Mouse (Mus musculus): ENCODE measurements around the gene Zfp207.
A peak's percentile ranks its signal among the peaks of the same experiment; 100 is the strongest.
"Not testable (repeated sequence)": the region's sequence is repeated elsewhere in the genome, so short reads cannot be mapped to it uniquely, and the experiment has no call there.

The Zfp207 gene

DNA sequence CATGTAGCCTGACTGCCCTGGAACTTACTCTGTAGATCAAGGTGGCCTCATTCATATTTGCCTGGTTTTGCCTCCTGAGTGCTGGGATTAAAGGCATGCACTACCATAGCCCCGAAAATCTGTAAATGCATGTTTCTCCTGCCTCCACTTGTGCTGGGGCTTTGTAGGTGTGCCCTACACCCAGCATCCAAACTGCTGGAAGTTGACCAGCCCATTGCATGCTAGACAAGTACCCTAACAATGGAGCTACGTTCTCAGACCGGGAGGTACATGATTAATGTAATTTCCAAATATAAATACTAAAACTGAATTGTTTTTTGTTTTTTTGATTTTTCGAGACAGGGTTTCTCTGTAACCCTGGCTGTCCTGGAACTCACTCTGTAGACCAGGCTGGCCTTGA lies 2.0 kb downstream of the Zfp207 start:
- Histone ChIP-seq H3K27me3 (ENCODE audit: control insufficient read depth, insufficient read depth, low read length, poor library complexity, severe bottlenecking) (no peaks in the 10 kb centered on the region), H3K36me3 (ENCODE audit: control insufficient read depth, insufficient read depth, low read length, poor library complexity, severe bottlenecking) (peaks cover 10% of the 10 kb centered on the region; the same call in 1 of the 2 replicates)
- DNase-seq (ENCODE audit: low read depth, low spot score) = no peak

DNA sequence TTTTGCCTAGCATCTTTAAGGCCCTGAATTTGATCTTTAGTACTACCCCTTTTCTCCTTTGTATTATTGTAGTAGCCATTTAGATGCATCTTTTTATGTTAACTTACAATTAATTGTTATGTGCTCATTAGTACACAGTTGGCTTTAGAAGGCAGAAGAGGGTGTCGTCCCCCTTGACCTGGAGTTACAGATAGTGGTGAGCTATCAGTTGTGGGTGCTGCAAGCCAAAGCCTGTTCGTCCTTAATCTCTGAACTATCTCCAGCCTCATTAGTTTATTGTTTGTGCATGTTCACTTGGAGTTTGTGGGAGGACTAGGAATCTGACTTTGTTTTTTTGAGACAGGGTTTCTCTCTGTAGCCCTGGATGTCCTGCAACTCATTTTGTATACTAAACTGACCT lies 3.7 kb downstream of the Zfp207 start:
- Histone ChIP-seq H3K36me3 (ENCODE audit: control insufficient read depth, insufficient read depth, low read length, poor library complexity, severe bottlenecking) (peaks cover 13% of the 10 kb centered on the region), H3K27me3 (ENCODE audit: control insufficient read depth, insufficient read depth, low read length, poor library complexity, severe bottlenecking) (no peaks in the 10 kb centered on the region)
- DNase-seq (ENCODE audit: low read depth, low spot score) = no peak

DNA sequence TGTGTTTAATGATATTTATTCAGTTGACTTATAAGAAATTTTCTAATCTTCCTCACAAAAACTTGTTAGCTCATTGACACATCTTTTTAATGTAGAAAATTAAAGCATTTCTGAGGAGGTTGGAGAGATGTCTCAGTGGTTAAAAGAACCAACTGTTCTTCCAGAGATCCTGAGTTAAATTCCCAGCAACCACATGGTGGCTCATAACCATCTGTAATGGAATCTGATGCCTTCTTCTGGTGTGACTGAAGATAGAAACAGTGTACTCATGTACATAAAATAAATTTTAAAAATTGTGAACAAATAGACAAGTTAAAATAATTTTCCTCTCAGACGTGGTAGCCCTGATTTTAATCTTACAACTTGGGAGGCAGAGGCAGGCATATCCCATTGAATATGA lies 6.8 kb downstream of the Zfp207 start:
- no peak for DNase-seq (ENCODE audit: low read depth, low spot score)
- Histone ChIP-seq H3K36me3 (ENCODE audit: control insufficient read depth, insufficient read depth, low read length, poor library complexity, severe bottlenecking) (peaks cover 17% of the 10 kb centered on the region), H3K27me3 (ENCODE audit: control insufficient read depth, insufficient read depth, low read length, poor library complexity, severe bottlenecking) (no peaks in the 10 kb centered on the region)

DNA sequence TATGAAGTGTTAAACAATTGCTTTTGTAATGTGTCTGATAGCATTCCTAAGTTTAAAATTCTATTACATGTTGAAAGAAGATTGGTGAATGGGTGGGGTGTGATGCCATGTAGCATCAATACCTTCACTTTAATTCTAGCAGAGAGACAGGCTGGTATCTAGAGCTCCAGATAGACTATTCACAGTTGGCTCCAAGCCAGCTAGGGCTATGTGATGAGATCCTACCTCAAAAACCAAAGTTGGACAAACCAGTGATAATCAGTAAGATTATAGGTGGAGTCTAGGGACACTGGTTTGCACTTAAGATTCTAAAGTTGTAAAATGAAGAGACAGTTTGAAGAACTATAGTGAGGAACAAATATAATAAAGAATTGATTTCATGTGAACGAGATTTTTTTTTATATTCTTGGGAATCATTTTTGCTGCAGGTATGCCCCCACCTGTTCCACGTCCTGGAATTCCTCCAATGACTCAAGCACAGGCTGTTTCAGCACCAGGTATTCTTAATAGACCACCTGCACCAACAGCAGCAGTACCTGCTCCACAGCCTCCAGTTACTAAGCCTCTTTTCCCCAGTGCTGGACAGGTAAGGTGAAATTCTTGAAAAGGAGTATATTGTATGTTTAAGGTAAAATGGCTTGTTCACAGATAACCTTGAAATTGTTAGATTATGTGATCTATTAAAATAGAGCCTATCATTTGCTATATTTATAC lies 8.5 kb downstream of the Zfp207 start:
- DNase-seq (ENCODE audit: low read depth, low spot score) = no peak
- H3K27me3 ChIP-seq (ENCODE audit: control insufficient read depth, insufficient read depth, low read length, poor library complexity, severe bottlenecking) = no peaks in the 10 kb centered on the region

DNA sequence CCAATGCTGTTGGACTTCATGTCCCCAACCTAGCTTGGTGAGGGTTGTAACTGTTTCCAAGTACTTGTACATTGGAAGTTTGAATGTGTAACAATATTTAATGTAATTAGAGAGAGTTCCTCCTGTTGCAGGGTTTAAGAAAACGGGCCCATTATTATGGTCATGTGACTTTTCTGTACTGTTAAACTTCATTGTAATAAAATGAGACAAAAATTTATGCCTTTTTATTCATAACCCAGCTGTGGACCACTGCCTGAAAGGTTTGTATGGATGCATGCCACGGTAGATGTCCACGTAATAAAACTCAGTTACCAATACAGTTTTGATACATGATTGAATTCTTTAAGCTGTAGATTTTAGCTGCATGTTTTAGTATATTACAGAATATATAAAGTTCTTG lies 12.9 kb downstream of the Zfp207 start:
- H3K27me3 ChIP-seq (ENCODE audit: control insufficient read depth, insufficient read depth, low read length, poor library complexity, severe bottlenecking) = no peaks in the 10 kb centered on the region
- no peak for DNase-seq (ENCODE audit: low read depth, low spot score)
- H3K36me3 ChIP-seq (ENCODE audit: control insufficient read depth, insufficient read depth, low read length, poor library complexity, severe bottlenecking) = peaks cover 18% of the 10 kb centered on the region

More for the DNA sequence above, 8.5 kb downstream of the Zfp207 start:
- H3K36me3 ChIP-seq (ENCODE audit: control insufficient read depth, insufficient read depth, low read length, poor library complexity, severe bottlenecking) = peaks cover 23% of the 10 kb centered on the region

- no peak for DNase-seq (ENCODE audit: low read depth, low spot score)
- H3K36me3 ChIP-seq (ENCODE audit: control insufficient read depth, insufficient read depth, low read length, poor library complexity, severe bottlenecking) = peaks cover 18% of the 10 kb centered on the region
- no peaks in the 10 kb centered on the region for H3K27me3 ChIP-seq (ENCODE audit: control insufficient read depth, insufficient read depth, low read length, poor library complexity, severe bottlenecking)
Observed at GRCm38 (mm10) chr11:80396617-80397016, 13.5 kb downstream of the Zfp207 start.

- DNase-seq (ENCODE audit: low read depth, low spot score); H3K27me3 ChIP-seq (ENCODE audit: control insufficient read depth, insufficient read depth, low read length, poor library complexity, severe bottlenecking): not testable (repeated sequence)
Observed at GRCm38 (mm10) chr11:80407878-80408277, 24.8 kb downstream of the Zfp207 start.

GRCm38 (mm10) chr11:80410377-80410776 lies 27.3 kb downstream of the Zfp207 start:
- Histone ChIP-seq H3K27me3 (ENCODE audit: control insufficient read depth, insufficient read depth, low read length, poor library complexity, severe bottlenecking) (no peaks in the 10 kb centered on the region), H3K36me3 (ENCODE audit: control insufficient read depth, insufficient read depth, low read length, poor library complexity, severe bottlenecking) (peaks cover 7% of the 10 kb centered on the region; the same call in 1 of the 2 replicates)
- DNase-seq (ENCODE audit: low read depth, low spot score) = no peak

More at GRCm38 (mm10) chr11:80407878-80408277, 24.8 kb downstream of the Zfp207 start:
- H3K36me3 ChIP-seq (ENCODE audit: control insufficient read depth, insufficient read depth, low read length, poor library complexity, severe bottlenecking) = peaks cover 14% of the 10 kb centered on the region

DNA sequence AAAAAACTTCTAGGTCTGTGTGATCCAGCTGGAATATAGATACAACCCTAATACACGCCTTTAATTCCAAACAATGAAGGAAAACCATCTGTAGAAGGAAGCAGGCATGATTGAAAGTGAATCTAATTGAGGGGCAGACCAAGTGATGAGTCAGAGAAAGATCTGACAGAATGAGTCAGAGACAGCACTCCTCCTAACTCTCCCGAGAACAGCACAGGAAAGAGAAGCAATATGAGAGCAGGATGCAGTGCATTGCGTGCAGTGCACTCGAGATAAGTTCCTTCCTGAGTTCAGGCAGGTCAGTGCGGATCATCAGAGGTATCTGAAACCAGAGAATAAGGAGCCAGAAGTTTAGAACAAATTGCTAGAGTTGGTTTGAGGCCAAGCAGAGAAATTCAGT lies 34.0 kb downstream of the Zfp207 start:
- H3K27me3 ChIP-seq (ENCODE audit: control insufficient read depth, insufficient read depth, low read length, poor library complexity, severe bottlenecking) = no peaks in the 10 kb centered on the region
- no peak for DNase-seq (ENCODE audit: low read depth, low spot score)

GRCm38 (mm10) chr11:80419743-80420142 lies 36.7 kb downstream of the Zfp207 start:
- H3K27me3 ChIP-seq (ENCODE audit: control insufficient read depth, insufficient read depth, low read length, poor library complexity, severe bottlenecking) = no peaks in the 10 kb centered on the region
- H3K36me3 ChIP-seq (ENCODE audit: control insufficient read depth, insufficient read depth, low read length, poor library complexity, severe bottlenecking) = no peaks in the 10 kb centered on the region

More for the DNA sequence above, 34.0 kb downstream of the Zfp207 start:
- no peaks in the 10 kb centered on the region for H3K36me3 ChIP-seq (ENCODE audit: control insufficient read depth, insufficient read depth, low read length, poor library complexity, severe bottlenecking)

DNA sequence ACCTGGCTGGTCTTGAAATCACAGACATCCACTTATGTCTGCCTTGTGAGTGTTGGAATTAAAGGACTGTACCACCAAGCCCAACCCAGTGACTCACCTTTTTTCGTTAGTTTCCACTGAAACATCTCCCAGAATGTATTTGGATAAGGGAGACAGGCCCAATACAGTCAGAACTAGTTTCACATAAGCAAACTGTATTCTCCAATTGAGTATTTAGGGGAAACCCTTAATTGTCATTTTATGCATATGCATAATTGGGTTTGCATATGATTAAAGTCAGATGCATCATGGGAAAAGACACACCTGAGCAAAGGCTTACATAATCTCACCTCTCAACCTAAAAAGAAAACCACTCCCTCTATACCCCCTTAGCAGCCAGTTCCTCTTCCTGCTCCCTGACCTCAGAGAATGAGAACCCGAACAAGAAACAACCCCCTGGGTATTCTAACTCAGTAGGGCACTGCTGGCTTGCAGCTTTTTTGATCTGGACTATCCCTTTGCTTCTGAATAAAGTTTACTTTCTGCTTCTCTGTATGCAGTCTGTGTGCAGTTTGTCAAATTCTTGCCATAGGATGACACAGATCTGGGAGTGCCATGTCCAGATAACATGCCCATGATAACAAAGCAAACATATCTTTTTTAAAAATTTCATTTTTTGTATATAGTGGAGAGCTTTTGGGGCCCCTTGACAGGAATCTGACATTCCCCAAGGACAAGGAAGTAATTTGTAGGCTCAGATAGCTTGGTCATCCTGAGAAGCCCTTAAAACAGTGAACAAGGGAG lies 37.3 kb downstream of the Zfp207 start:
- H3K27me3 ChIP-seq (ENCODE audit: control insufficient read depth, insufficient read depth, low read length, poor library complexity, severe bottlenecking) = no peaks in the 10 kb centered on the region
- no peaks in the 10 kb centered on the region for H3K36me3 ChIP-seq (ENCODE audit: control insufficient read depth, insufficient read depth, low read length, poor library complexity, severe bottlenecking)
- DNase-seq (ENCODE audit: low read depth, low spot score) = peak; percentile 34

More at GRCm38 (mm10) chr11:80419743-80420142, 36.7 kb downstream of the Zfp207 start:
- no peak for DNase-seq (ENCODE audit: low read depth, low spot score)

DNA sequence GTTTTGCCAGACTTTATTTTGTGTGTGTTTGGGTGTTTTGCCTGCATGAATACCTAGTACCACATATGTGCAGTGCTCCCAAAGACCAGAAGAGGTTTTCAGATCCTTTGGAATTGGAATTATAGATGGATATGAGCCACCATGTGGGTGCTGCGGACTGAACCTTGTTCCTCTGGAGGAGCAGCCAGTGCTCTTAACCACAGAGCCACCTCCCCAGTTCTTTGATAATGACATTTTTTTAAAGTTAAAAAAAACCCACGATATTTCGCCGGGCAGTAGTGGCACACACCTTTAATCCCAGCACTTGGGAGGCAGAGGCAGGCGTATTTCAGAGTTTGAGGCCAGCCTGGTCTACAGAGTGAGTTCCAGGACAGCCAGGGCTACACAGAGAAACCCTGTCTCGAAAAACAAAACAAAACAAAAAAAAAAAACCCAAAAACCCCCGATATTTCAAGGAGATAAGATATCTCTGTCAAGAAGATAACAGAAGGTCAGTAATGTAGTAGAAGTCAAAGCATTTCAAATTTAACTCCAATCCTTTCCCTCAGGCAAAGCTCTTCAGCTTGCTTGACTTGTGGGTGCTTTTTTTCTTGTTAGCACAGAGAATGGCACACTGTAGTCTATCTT lies 38.5 kb downstream of the Zfp207 start:
- DNase-seq (ENCODE audit: low read depth, low spot score) = no peak
- Histone ChIP-seq H3K36me3 (ENCODE audit: control insufficient read depth, insufficient read depth, low read length, poor library complexity, severe bottlenecking) (no peaks in the 10 kb centered on the region), H3K27me3 (ENCODE audit: control insufficient read depth, insufficient read depth, low read length, poor library complexity, severe bottlenecking) (no peaks in the 10 kb centered on the region)

GRCm38 (mm10) chr11:80424691-80425090 lies 41.6 kb downstream of the Zfp207 start:
- Histone ChIP-seq H3K36me3 (ENCODE audit: control insufficient read depth, insufficient read depth, low read length, poor library complexity, severe bottlenecking) (no peaks in the 10 kb centered on the region), H3K27me3 (ENCODE audit: control insufficient read depth, insufficient read depth, low read length, poor library complexity, severe bottlenecking) (no peaks in the 10 kb centered on the region)
- DNase-seq (ENCODE audit: low read depth, low spot score) = no peak

- no peaks in the 10 kb centered on the region for H3K36me3 ChIP-seq (ENCODE audit: control insufficient read depth, insufficient read depth, low read length, poor library complexity, severe bottlenecking)
- H3K27me3 ChIP-seq (ENCODE audit: control insufficient read depth, insufficient read depth, low read length, poor library complexity, severe bottlenecking) = no peaks in the 10 kb centered on the region
- DNase-seq (ENCODE audit: low read depth, low spot score) = no peak
Observed at GRCm38 (mm10) chr11:80425247-80425778, 42.2 kb downstream of the Zfp207 start.

Data from splenic B cell, adult 2 months (primary cell).